In the genomic region with DNA sequence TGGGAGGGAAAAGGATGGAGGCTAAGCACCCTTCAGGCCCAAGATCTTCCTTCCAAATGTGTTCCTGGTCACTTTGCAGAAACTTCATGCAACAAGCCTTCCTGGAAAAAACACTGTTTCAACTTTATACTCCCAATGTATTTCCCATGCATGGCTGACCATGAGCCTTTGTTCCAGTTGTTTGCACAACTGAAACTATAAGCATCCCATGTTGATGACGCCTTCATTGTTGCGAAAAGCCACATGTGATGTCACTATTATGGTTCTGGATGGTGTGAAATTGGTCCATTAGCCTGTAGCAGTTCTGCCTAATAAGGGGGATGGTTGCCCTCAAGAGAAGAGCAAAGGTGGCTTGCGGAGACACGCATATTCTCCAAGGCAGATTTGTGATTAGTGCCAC, we compare ENCODE assay signal across 22 mouse cellular contexts. TPM values are rescaled to one million over a fixed set of nuclear protein-coding genes. Genes with fewer than 3 reads are reported as not detected.
"Had no signal": no experiment of that assay in that cellular context is flagged by ENCODE, and none has a peak within 500 bp of the region (broad histone marks: within the 10 kb centered on the region; RNA-seq: fewer than 3 reads in every experiment).

No protein-coding gene starts in this region.

- DNase-seq: liver, postnatal 0 days; lung, adult 2 months; lung, postnatal 14 days; lung, postnatal 36 days; retina, postnatal 1 day; right cerebral cortex, adult 18-20 months; right cerebral cortex, postnatal 25 days; right cerebral cortex, postnatal 4 days; spleen, adult 18-20 months; thymus, adult 2 months; thymus, postnatal 25 days; thymus, postnatal 4 days had no signal

- H3K4me3 ChIP-seq: lung, embryonic 15.5 days; megakaryocyte, embryonic 14.5 days; midbrain, embryonic 13.5 days; midbrain, embryonic 15.5 days; neural tube, embryonic 12.5 days; stomach, embryonic 15.5 days had no signal

- H3K27ac ChIP-seq: lung, embryonic 15.5 days; macrophage; midbrain, embryonic 13.5 days; midbrain, embryonic 15.5 days; neural tube, embryonic 12.5 days; stomach, embryonic 15.5 days; stomach, postnatal 0 days had no signal

RNA-seq across cellular contexts. Expression of a gene that starts 47.4 kb away (rescaled TPM):
- total RNA-seq: monocyte, adult 5-6 weeks; neutrophil, adult 5-6 weeks had no signal
